Mouse (Mus musculus): ENCODE results near the gene 1700109H08Rik.

DNA sequence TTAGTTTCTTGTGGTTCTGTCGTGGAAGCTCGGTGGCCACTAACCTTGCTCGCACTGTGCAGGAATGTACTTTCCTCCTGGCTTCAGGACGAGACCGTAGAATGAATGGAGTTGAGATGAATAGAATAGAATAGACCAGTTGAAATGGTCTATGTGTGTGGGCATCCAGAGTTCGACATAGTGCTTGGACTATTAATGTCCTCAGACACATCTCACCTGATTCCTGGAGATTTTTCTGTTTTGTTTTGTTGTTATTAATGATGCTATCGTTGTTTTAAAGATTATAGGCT is 26.9 kb upstream of the 1700109H08Rik start:
- TF ChIP-seq POLR2A (IDR thresholded peaks at IDR 0.05; ENCODE audit: low read depth, low read length): no peak
- TF ChIP-seq CTCF (conservative IDR thresholded peaks at IDR 0.05; ENCODE audit: insufficient read depth, insufficient read length, low read depth, low read length): no peak

Data from kidney, adult 2 months (tissue).